ENCODE assay signal across 26 mouse cellular contexts in genomic region chr5:30497299-30497698, GRCm38 (mm10). TPM values are rescaled to one million over a fixed set of nuclear protein-coding genes. Genes with fewer than 3 reads are reported as not detected.
DNase-seq lines count a peak whose midpoint lies in the region; ATAC-seq lines count a peak whose summit lies in the region.
"Had no signal": no experiment of that assay in that cellular context is flagged by ENCODE, and none has a peak within 500 bp of the region (broad histone marks: within the 10 kb centered on the region; RNA-seq: fewer than 3 reads in every experiment).

No protein-coding gene starts in this region.

- H3K4me2 ChIP-seq in embryonic facial prominence, embryonic 14.5 days (ENCODE audit: low read depth, low read length): no peak overlapping the region
- H3K4me2 ChIP-seq in limb, embryonic 13.5 days (replicated peaks): peak overlapping the region; percentile 25
- H3K4me2 ChIP-seq: liver, embryonic 11.5 days; midbrain, embryonic 15.5 days had no signal

- no peak overlapping the region for H3K9ac ChIP-seq in embryonic facial prominence, embryonic 14.5 days (ENCODE audit: low read depth, low read length)
- H3K9ac ChIP-seq in limb, embryonic 13.5 days: no peak overlapping the region
- H3K9ac ChIP-seq: midbrain, embryonic 15.5 days had no signal

- H3K36me3 ChIP-seq in embryonic facial prominence, embryonic 14.5 days (ENCODE audit: control insufficient read depth, insufficient read depth, low read length): no peaks in the 10 kb centered on the region
- no peaks in the 10 kb centered on the region for H3K36me3 ChIP-seq in limb, embryonic 13.5 days
- H3K36me3 ChIP-seq: midbrain, embryonic 15.5 days had no signal

- H3K4me1 ChIP-seq in embryonic facial prominence, embryonic 14.5 days (ENCODE audit: control insufficient read depth, insufficient read depth, low read length): peaks cover 20% of the 10 kb centered on the region; the same call in 1 of the 2 replicates
- peaks cover 33% of the 10 kb centered on the region for H3K4me1 ChIP-seq in limb, embryonic 13.5 days
- H3K4me1 ChIP-seq: megakaryocyte, embryonic 14.5 days; midbrain, embryonic 15.5 days had no signal

- no peak overlapping the region for H3K4me3 ChIP-seq in embryonic facial prominence, embryonic 14.5 days (ENCODE audit: low read depth, low read length)
- H3K4me3 ChIP-seq in limb, embryonic 13.5 days: no peak overlapping the region
- H3K4me3 ChIP-seq: megakaryocyte, embryonic 14.5 days; midbrain, embryonic 15.5 days had no signal

- H3K27ac ChIP-seq in embryonic facial prominence, embryonic 14.5 days (replicated peaks; ENCODE audit: low read depth, low read length): peak overlapping the region; percentile 29
- H3K27ac ChIP-seq in limb, embryonic 13.5 days: peak overlapping the region; percentile 77
- H3K27ac ChIP-seq: midbrain, embryonic 15.5 days had no signal

- H3K27me3 ChIP-seq in embryonic facial prominence, embryonic 14.5 days (replicated peaks; ENCODE audit: control insufficient read depth, insufficient read depth, low read length): no peaks in the 10 kb centered on the region
- H3K27me3 ChIP-seq in limb, embryonic 13.5 days: no peaks in the 10 kb centered on the region
- H3K27me3 ChIP-seq: midbrain, embryonic 15.5 days had no signal

- WGBS in embryonic facial prominence, embryonic 14.5 days: 25% methylated on average over 7 of the region's 7 CpGs
- WGBS in limb, embryonic 13.5 days: 17% methylated on average over 7 of the region's 7 CpGs

- H3K9me3 ChIP-seq in embryonic facial prominence, embryonic 14.5 days (ENCODE audit: control insufficient read depth, low read length): no peaks in the 10 kb centered on the region
- no peaks in the 10 kb centered on the region for H3K9me3 ChIP-seq in limb, embryonic 13.5 days
- H3K9me3 ChIP-seq: megakaryocyte, embryonic 14.5 days; midbrain, embryonic 15.5 days had no signal

- ATAC-seq in embryonic facial prominence, embryonic 14.5 days (ENCODE audit: low read depth): peak; percentile 15; the same call in 1 of the 2 replicates
- ATAC-seq in limb, embryonic 13.5 days (ENCODE audit: low FRiP score, low read depth): no peak; the same call in 1 of the 2 replicates
- ATAC-seq in monocyte, adult 5-6 weeks (replicated peaks; ENCODE audit: insufficient number of reproducible peaks, low FRiP score, low TSS enrichment, poor library complexity, severe bottlenecking): no peak
- ATAC-seq: midbrain, embryonic 15.5 days had no signal

- DNase-seq in NIH3T3 (ENCODE audit: low read depth) (peak; percentile 47), liver (no peak)
- peak; percentile 81 for DNase-seq in embryo, embryonic 11 days
- peak; percentile 74 for DNase-seq in embryonic facial prominence, embryonic 14.5 days (ENCODE audit: low spot score)
- DNase-seq in testis, postnatal 10 days (ENCODE audit: low spot score): no peak
- no peak for DNase-seq in cerebellum, adult 9-11 months
- DNase-seq: adrenal gland, adult 8-10 months; cerebellum, adult 8-10 months; gastrocnemius, postnatal 25 days; kidney, adult 8-10 months; kidney, postnatal 36 days; lung, adult 18-20 months; lung, postnatal 14 days; thymus, postnatal 36 days had no signal

RNA-seq across cellular contexts. Expression of gene 1700001C02Rik, which starts 31.5 kb away (rescaled TPM):
- 1.00 and 5.9 TPM in 2 replicates for polyA plus RNA-seq in embryonic facial prominence, embryonic 14.5 days (2014; fragmentation: Nextera tagmentation; extraction: Ambion mirVana)
- polyA plus RNA-seq in limb, embryonic 13.5 days (2015; fragmentation: Nextera tagmentation; extraction: Ambion mirVana): not detected in 2 replicates
- not detected in 3 replicates for total RNA-seq in monocyte, adult 5-6 weeks (2017)
- total RNA-seq: adrenal gland, adult 8-10 months; gastrocnemius, postnatal 25 days; heart, adult 8-10 months; hematopoietic stem cell, adult 5-6 weeks had no signal
- polyA plus RNA-seq: intestine, embryonic 14.5 days; liver, embryonic 11.5 days; small intestine, adult 2 months had no signal

RNA-seq across cellular contexts. Expression of gene Otof, which starts 35.6 kb away (rescaled TPM):
- polyA plus RNA-seq in embryonic facial prominence, embryonic 14.5 days (2014; fragmentation: Nextera tagmentation; extraction: Ambion mirVana): 0.47 and 0.54 TPM in 2 replicates
- 0.45 and 0.60 TPM in 2 replicates for polyA plus RNA-seq in limb, embryonic 13.5 days (2015; fragmentation: Nextera tagmentation; extraction: Ambion mirVana)
- total RNA-seq in monocyte, adult 5-6 weeks (2017): not detected in 3 replicates
- total RNA-seq: hematopoietic stem cell, adult 5-6 weeks had no signal

RNA-seq across cellular contexts. Expression of gene Cib4, which starts 48.3 kb away (rescaled TPM):
- polyA plus RNA-seq in embryonic facial prominence, embryonic 14.5 days (2014; fragmentation: Nextera tagmentation; extraction: Ambion mirVana): not detected in 2 replicates
- 0.25 and 0.26 TPM in 2 replicates for polyA plus RNA-seq in limb, embryonic 13.5 days (2015; fragmentation: Nextera tagmentation; extraction: Ambion mirVana)
- 1.4 TPM in 1 of 3 replicates, not detected in the others for total RNA-seq in monocyte, adult 5-6 weeks (2017)
- total RNA-seq: gastrocnemius, postnatal 25 days; heart, adult 8-10 months; hematopoietic stem cell, adult 5-6 weeks; layer of hippocampus, postnatal 10 days had no signal
- polyA plus RNA-seq: cortical plate, adult 2 months; heart, embryonic 16.5 days; intestine, embryonic 14.5 days; liver, embryonic 11.5 days; midbrain, embryonic 15.5 days; small intestine, adult 2 months had no signal

Comparison
In these comparisons a context has a peak if more than half of its experiments do, and no peak if none do; other contexts are left out.
1. DNase-seq: peak in NIH3T3 (single experiment), embryo, embryonic 11 days (single experiment) and embryonic facial prominence, embryonic 14.5 days (single experiment); none in testis, postnatal 10 days (single experiment), liver (single experiment) and cerebellum, adult 9-11 months (single experiment).